Mouse (Mus musculus) heart, postnatal 10 days (tissue): ENCODE results near the gene Cadm2. TPM values are rescaled to one million over a fixed set of nuclear protein-coding genes. Genes with fewer than 3 reads are reported as not detected.

Experiments
- DNase-seq, 2 experiments: peaks; one replicate each; pipeline ENCODE4 v3.0.0; 2021
- intact Hi-C: fragments of 180-260 bp; cut with DNase I; formaldehyde crosslinking; loops from one replicate; pipeline ENCODE4 v1.15.1; 2025
- total RNA-seq, 2 experiments: library from RNA; stranded (reverse); gene quantifications; 2 replicates each; pipeline ENCODE4 v1.2.3; 2021

Gene Cadm2
- under 1 TPM; 0.22 to 0.37 TPM for total RNA-seq

- intact Hi-C loops, result no loop called here
These were observed at the start of gene Cadm2 for GRCm38 (mm10) chr16:67620826-67621505. Gene Cadm2, minus strand, starts transcription at chr16:67620908.

GRCm38 (mm10) chr16:67646930-67647329 lies 26.2 kb upstream of the Cadm2 start:
- intact Hi-C loops, result no loop called here

More at GRCm38 (mm10) chr16:67620826-67621505, at the start of gene Cadm2:
- DNase-seq, result peak; percentile 87 to 90

GRCm38 (mm10) chr16:67643651-67644050 lies 22.9 kb upstream of the Cadm2 start:
- no peak for DNase-seq
- intact Hi-C loops, result no loop called here

More at GRCm38 (mm10) chr16:67646930-67647329, 26.2 kb upstream of the Cadm2 start:
- no peak for DNase-seq

GRCm38 (mm10) chr16:67619906-67620781 lies 564 bp downstream of the Cadm2 start:
- intact Hi-C loops, result no loop called here

GRCm38 (mm10) chr16:67619416-67619815 lies 1.3 kb downstream of the Cadm2 start:
- intact Hi-C loops, result no loop called here
- DNase-seq, result no peak

More at GRCm38 (mm10) chr16:67619906-67620781, 564 bp downstream of the Cadm2 start:
- DNase-seq, result peak; percentile 13 to 31

- DNase-seq, result no peak
- intact Hi-C loops, result no loop called here
These were observed 1.9 kb downstream of the Cadm2 start for GRCm38 (mm10) chr16:67618817-67619216.

- intact Hi-C loops, result no loop called here
- no peak for DNase-seq
These were observed 2.9 kb downstream of the Cadm2 start for GRCm38 (mm10) chr16:67617811-67618210.

GRCm38 (mm10) chr16:67617256-67617655 lies 3.5 kb downstream of the Cadm2 start:
- intact Hi-C loops, result no loop called here
- DNase-seq, result no peak

- no peak for DNase-seq
- intact Hi-C loops, result no loop called here
These were observed 6.8 kb downstream of the Cadm2 start for GRCm38 (mm10) chr16:67613876-67614275.

- intact Hi-C loops, result no loop called here
- DNase-seq, result no peak
These were observed 9.6 kb downstream of the Cadm2 start for GRCm38 (mm10) chr16:67610904-67611681.

GRCm38 (mm10) chr16:67609116-67609515 lies 11.6 kb downstream of the Cadm2 start:
- no peak for DNase-seq
- intact Hi-C loops, result no loop called here

- intact Hi-C loops, result no loop called here
- DNase-seq, result no peak
These were observed 12.2 kb downstream of the Cadm2 start for GRCm38 (mm10) chr16:67608499-67608898.

GRCm38 (mm10) chr16:67605661-67606060 lies 15.0 kb downstream of the Cadm2 start:
- DNase-seq, result no peak
- intact Hi-C loops, result no loop called here

GRCm38 (mm10) chr16:67599981-67600380 lies 20.7 kb downstream of the Cadm2 start:
- no peak for DNase-seq
- intact Hi-C loops, result no loop called here

GRCm38 (mm10) chr16:67598841-67599240 lies 21.9 kb downstream of the Cadm2 start:
- DNase-seq, result no peak
- intact Hi-C loops, result no loop called here

GRCm38 (mm10) chr16:67591015-67591414 lies 29.7 kb downstream of the Cadm2 start:
- intact Hi-C loops, result no loop called here
- no peak for DNase-seq

GRCm38 (mm10) chr16:67578842-67579517 lies 41.7 kb downstream of the Cadm2 start:
- intact Hi-C loops, result no loop called here
- no peak for DNase-seq

GRCm38 (mm10) chr16:67575557-67575956 lies 45.2 kb downstream of the Cadm2 start:
- intact Hi-C loops, result no loop called here
- DNase-seq, result no peak

GRCm38 (mm10) chr16:67526992-67527391 lies 93.7 kb downstream of the Cadm2 start:
- intact Hi-C loops, result no loop called here
- DNase-seq, result no peak

GRCm38 (mm10) chr16:67524878-67525277 lies 95.8 kb downstream of the Cadm2 start:
- no peak for DNase-seq
- intact Hi-C loops, result no loop called here
